ENCODE assay signal across 9 mouse cellular contexts in genomic region chr2:167417694-167418093, GRCm38 (mm10). TPM values are rescaled to one million over a fixed set of nuclear protein-coding genes. Genes with fewer than 3 reads are reported as not detected.
A peak's percentile ranks its signal among the peaks of the same experiment; 100 is the strongest.
DNase-seq lines count a peak whose midpoint lies in the region; ATAC-seq and TF ChIP-seq lines count a peak whose summit lies in the region.
"Had no signal": no experiment of that assay in that cellular context is flagged by ENCODE, and none has a peak within 500 bp of the region (broad histone marks: within the 10 kb centered on the region; RNA-seq: fewer than 3 reads in every experiment).

No protein-coding gene starts in this region.

- no peak for TF ChIP-seq POLR2A in MEL (IDR thresholded peaks at IDR 0.05; ENCODE audit: control insufficient read depth in 1 of 2, insufficient read depth in 1 of 2, low read depth in 1 of 2, low read length in 2 of 2, poor library complexity in 1 of 2)

- no peaks in the 10 kb centered on the region for H3K27me3 ChIP-seq in hindbrain, embryonic 11.5 days (ENCODE audit: control insufficient read depth, insufficient read depth, low read length)
- no peaks in the 10 kb centered on the region for H3K27me3 ChIP-seq in hindbrain, embryonic 12.5 days
- no peaks in the 10 kb centered on the region for H3K27me3 ChIP-seq in MEL (ENCODE audit: control insufficient read depth in 1 of 2, insufficient read depth in 2 of 2, low read length in 2 of 2)
- no peaks in the 10 kb centered on the region for H3K27me3 ChIP-seq in heart, embryonic 10.5 days (ENCODE audit: insufficient read depth, poor library complexity, severe bottlenecking)
- H3K27me3 ChIP-seq: lung, embryonic 15.5 days had no signal

- TF ChIP-seq EP300 in MEL (IDR thresholded peaks at IDR 0.05; ENCODE audit: low read depth in 1 of 2, low read length in 2 of 2) = no peak

- H3K27ac ChIP-seq in hindbrain, embryonic 11.5 days (ENCODE audit: low read depth, low read length) = no peak overlapping the region
- no peak overlapping the region for H3K27ac ChIP-seq in hindbrain, embryonic 12.5 days
- no peak overlapping the region for H3K27ac ChIP-seq in MEL (ENCODE audit: control insufficient read depth, low read depth, low read length)
- H3K27ac ChIP-seq in heart, embryonic 10.5 days = peak overlapping the region; percentile 59
- H3K27ac ChIP-seq: lung, embryonic 15.5 days had no signal

- TF ChIP-seq RAD21 in MEL (IDR thresholded peaks at IDR 0.05; ENCODE audit: low read depth, low read length) = peak; percentile 79

- H3K9ac ChIP-seq in hindbrain, embryonic 11.5 days (ENCODE audit: low read depth, low read length) = no peak overlapping the region
- no peak overlapping the region for H3K9ac ChIP-seq in hindbrain, embryonic 12.5 days
- H3K9ac ChIP-seq in MEL (ENCODE audit: control insufficient read depth, low read depth, low read length, poor library complexity, severe bottlenecking) = no peak overlapping the region
- H3K9ac ChIP-seq: lung, embryonic 15.5 days had no signal

- ATAC-seq in hindbrain, embryonic 11.5 days (ENCODE audit: low FRiP score) = no peak
- ATAC-seq in hindbrain, embryonic 12.5 days (ENCODE audit: low FRiP score) = no peak

- H3K4me3 ChIP-seq in hindbrain, embryonic 11.5 days (ENCODE audit: low read depth, low read length) = no peak overlapping the region
- H3K4me3 ChIP-seq in hindbrain, embryonic 12.5 days = no peak overlapping the region
- no peak overlapping the region for H3K4me3 ChIP-seq in MEL (ENCODE audit: control insufficient read depth in 1 of 2, insufficient read depth in 1 of 2, low read depth in 2 of 2, low read length in 2 of 2)
- no peak overlapping the region for H3K4me3 ChIP-seq in heart, embryonic 10.5 days
- H3K4me3 ChIP-seq: lung, embryonic 15.5 days had no signal

- DNase-seq in hindbrain, embryonic 11.5 days (ENCODE audit: low spot score) = peak; percentile 75
- DNase-seq in MEL (ENCODE audit: low read depth, low spot score) = peak; percentile 58
- DNase-seq in cerebellum, postnatal 10 days = peak; percentile 92 to 95
- DNase-seq in heart, embryonic 10.5 days (ENCODE audit: low spot score) = no peak
- peak; percentile 81 for DNase-seq in left cerebral cortex, postnatal 4 days
- DNase-seq in right cerebral cortex, adult 2 months (ENCODE audit: low spot score in 2 of 2) = peak; percentile 76 to 80
- peak; percentile 79 for DNase-seq in urinary bladder, postnatal 25 days (ENCODE audit: low spot score)

- TF ChIP-seq CTCF in MEL (IDR thresholded peaks at IDR 0.05 in 2 of 3, conservative IDR thresholded peaks at IDR 0.05 in 1 of 3; ENCODE audit: control insufficient read depth in 1 of 3, insufficient read depth in 1 of 3, low read depth in 2 of 3, low read length in 3 of 3, poor library complexity in 1 of 3, severe bottlenecking in 1 of 3) = peak; percentile 75 to 92 (median 83)

- peaks cover 19% of the 10 kb centered on the region for H3K79me2 ChIP-seq in MEL (ENCODE audit: control insufficient read depth, insufficient read depth, low read length, poor library complexity)

- WGBS in hindbrain, embryonic 11.5 days = 51% methylated on average over 4 of the region's 4 CpGs
- 34% methylated on average over 4 of the region's 4 CpGs for WGBS in hindbrain, embryonic 12.5 days
- WGBS in heart, embryonic 10.5 days = 38% methylated on average over 4 of the region's 4 CpGs

- peaks cover 7% of the 10 kb centered on the region for H3K4me1 ChIP-seq in hindbrain, embryonic 11.5 days (replicated peaks; ENCODE audit: control insufficient read depth, insufficient read depth, low read length)
- peaks cover 13% of the 10 kb centered on the region for H3K4me1 ChIP-seq in hindbrain, embryonic 12.5 days
- peaks cover 5 to 11% of the 10 kb centered on the region in 2 experiments; a peak in 3 of 4 replicates for H3K4me1 ChIP-seq in MEL (ENCODE audit: control insufficient read depth in 1 of 2, insufficient read depth in 2 of 2, low read length in 2 of 2)
- peaks cover 26% of the 10 kb centered on the region for H3K4me1 ChIP-seq in heart, embryonic 10.5 days

- H3K36me3 ChIP-seq in hindbrain, embryonic 11.5 days (ENCODE audit: control insufficient read depth, insufficient read depth, low read length) = no peaks in the 10 kb centered on the region
- H3K36me3 ChIP-seq in hindbrain, embryonic 12.5 days = no peaks in the 10 kb centered on the region
- peaks cover 0 to 8% of the 10 kb centered on the region in 2 experiments; a peak in 2 of 4 replicates for H3K36me3 ChIP-seq in MEL (ENCODE audit: control insufficient read depth in 1 of 2, insufficient read depth in 2 of 2, low read length in 2 of 2)
- H3K36me3 ChIP-seq in heart, embryonic 10.5 days = no peaks in the 10 kb centered on the region
- H3K36me3 ChIP-seq: lung, embryonic 15.5 days had no signal

- H3K9me3 ChIP-seq in hindbrain, embryonic 11.5 days (ENCODE audit: control insufficient read depth, low read length) = no peaks in the 10 kb centered on the region
- H3K9me3 ChIP-seq in hindbrain, embryonic 12.5 days (replicated peaks) = no peaks in the 10 kb centered on the region
- H3K9me3 ChIP-seq in MEL (replicated peaks; ENCODE audit: insufficient read depth, low read length) = no peaks in the 10 kb centered on the region
- no peaks in the 10 kb centered on the region for H3K9me3 ChIP-seq in heart, embryonic 10.5 days
- H3K9me3 ChIP-seq: lung, embryonic 15.5 days had no signal

- no peak overlapping the region for H3K4me2 ChIP-seq in hindbrain, embryonic 11.5 days (replicated peaks; ENCODE audit: low read depth, low read length)
- no peak overlapping the region for H3K4me2 ChIP-seq in hindbrain, embryonic 12.5 days (replicated peaks)
- H3K4me2 ChIP-seq: lung, embryonic 15.5 days had no signal

- intact Hi-C loops in left cerebral cortex, postnatal 4 days (cut with DNase I) = loop anchor here (5.0 kb wide), 2 partner anchors 135 to 195 kb away; no protein-coding TSS in a partner anchor

TF ChIP-seq in MEL, 35 proteins besides CTCF, POLR2A, EP300 and RAD21:
- TF ChIP-seq SMC3 (IDR thresholded peaks at IDR 0.05; ENCODE audit: low read depth, low read length) (peak; percentile 92), UBTF (IDR thresholded peaks at IDR 0.05; ENCODE audit: borderline replicate concordance, insufficient read depth, low read depth, low read length) (no peak), ZC3H11A (IDR thresholded peaks at IDR 0.05; ENCODE audit: low read depth, low read length) (peak; percentile 89), NRF1 (IDR thresholded peaks at IDR 0.05; ENCODE audit: insufficient read depth, low read depth, low read length, poor library complexity, severe bottlenecking) (no peak), MYB (IDR thresholded peaks at IDR 0.05; ENCODE audit: low read depth, low read length) (no peak), ELF1 (IDR thresholded peaks at IDR 0.05; ENCODE audit: low read depth, low read length) (peak; percentile 27; the same call in 1 of the 2 replicates)

RNA-seq across cellular contexts. Expression of gene Slc9a8, which starts 3.8 kb away (rescaled TPM):
- polyA plus RNA-seq in hindbrain, embryonic 11.5 days (2014; fragmentation: Nextera tagmentation; extraction: Ambion mirVana) = 15.7 and 21.8 TPM in 2 replicates
- polyA plus RNA-seq in hindbrain, embryonic 12.5 days (2016; fragmentation: Nextera tagmentation; extraction: Ambion mirVana) = 24.2 and 24.3 TPM in 2 replicates
- total RNA-seq in MEL (2012; rRNA removed) = 15.6 and 16.7 TPM in 2 replicates
- 10 to 100 TPM in 1 of 2 experiments, not detected in 1; 25.8 TPM for polyA plus RNA-seq in MEL (2012; ENCODE audit: insufficient read depth in 1 of 2, insufficient read length in 2 of 2, low read depth in 1 of 2, low replicate concordance in 2 of 2, missing spikeins in 1 of 2)
- 23.0 and 26.0 TPM in 2 replicates for polyA plus RNA-seq in heart, embryonic 10.5 days (2016; fragmentation: Nextera tagmentation; extraction: Ambion mirVana)
- 10 to 100 TPM; 33.9 to 42.1 TPM for total RNA-seq in left cerebral cortex, postnatal 4 days (2021)
